Mouse (Mus musculus) T-helper 1 cell (primary cell): ENCODE results near the gene BC030500.

Source experiments
- in situ Hi-C: fragments of 300-600 bp; cut with MboI, MseI; formaldehyde crosslinking; loops from one replicate; pipeline ENCODE4 v1.15.1; 2025; ENCODE audit warnings: high pct_unique_total_duplicates

The BC030500 gene

DNA sequence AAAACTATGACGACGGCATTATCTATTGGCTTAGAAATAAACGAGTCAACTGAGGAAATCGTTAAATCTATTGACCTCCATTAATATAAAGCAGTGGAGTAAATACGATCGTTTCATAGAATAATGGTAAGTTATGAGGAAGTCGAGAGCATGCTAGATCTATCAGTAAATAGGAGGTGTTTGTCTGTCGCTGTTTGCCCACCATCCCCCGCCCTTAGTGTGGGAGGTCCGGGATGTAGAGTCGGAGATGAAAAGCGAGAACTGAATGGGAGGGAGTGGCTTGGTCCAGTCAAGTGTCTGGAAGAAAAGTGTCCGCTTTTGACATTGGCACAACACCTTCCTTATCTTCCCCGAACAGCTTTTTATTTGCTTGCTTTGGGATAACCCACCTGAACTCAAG, at the start of gene BC030500:
TSS of gene BC030500 (plus strand) at position 79 of the 400 bp plus-strand sequence.
- in situ Hi-C loops = loop anchor here (10.0 kb wide), 1 partner anchor 487 kb away; no protein-coding TSS in a partner anchor

DNA sequence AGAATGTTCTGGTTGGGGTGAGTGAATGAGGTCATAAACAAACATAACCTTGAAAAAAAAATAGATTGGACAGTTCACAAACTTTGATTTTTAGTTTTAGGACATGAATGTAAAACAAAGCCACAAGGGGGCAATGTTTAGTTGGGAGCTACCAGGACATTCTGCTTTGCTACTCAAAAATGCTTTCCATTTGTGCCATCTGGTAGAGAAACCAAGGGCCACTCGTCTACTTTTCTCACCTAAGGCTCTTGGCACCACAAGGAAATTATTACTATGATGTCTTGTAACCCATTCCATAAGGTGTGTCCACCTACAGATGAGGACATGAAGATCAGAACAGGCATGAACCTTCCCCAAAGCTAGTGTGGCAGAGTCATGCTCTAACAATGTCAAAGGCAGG, 25.1 kb upstream of the BC030500 start:
- in situ Hi-C loops = no loop called here

DNA sequence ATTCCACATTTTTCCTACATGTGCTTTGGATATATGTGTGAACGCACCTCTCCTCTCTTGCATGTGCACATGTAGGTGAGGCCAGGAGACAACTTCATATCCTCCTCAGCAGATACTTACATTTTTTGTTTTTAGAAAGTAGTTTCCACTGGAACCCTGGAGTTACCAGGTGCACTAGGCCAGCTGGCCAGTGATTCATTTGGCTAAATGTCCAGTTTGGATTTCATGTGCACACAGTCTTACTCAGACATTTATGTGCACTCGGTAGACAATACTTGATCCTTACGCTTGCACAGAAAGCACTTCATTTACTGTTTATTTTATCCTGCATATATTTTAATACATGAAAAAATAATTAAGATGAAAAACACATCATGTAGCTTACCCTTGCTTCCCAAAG, 21.0 kb upstream of the BC030500 start:
- in situ Hi-C loops = no loop called here

DNA sequence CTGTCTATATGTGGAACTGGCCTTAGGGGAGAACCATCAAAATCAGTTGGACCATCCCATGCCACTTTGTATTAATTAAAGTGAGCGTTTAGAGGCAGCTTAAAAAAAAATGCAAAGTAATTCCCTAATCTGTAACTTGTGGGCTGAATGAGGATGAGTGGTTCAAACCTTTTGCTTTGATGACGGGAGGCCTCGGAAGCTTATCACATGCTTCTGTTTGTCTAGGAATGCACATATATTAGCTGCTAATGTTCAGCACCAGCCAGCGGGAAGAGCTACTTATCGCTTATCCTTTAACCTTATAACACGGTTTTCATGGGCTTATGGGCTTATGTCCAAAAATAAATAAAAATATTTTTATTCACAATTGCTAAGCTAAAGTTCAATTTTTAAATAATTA, 15.6 kb upstream of the BC030500 start:
- in situ Hi-C loops = no loop called here

DNA sequence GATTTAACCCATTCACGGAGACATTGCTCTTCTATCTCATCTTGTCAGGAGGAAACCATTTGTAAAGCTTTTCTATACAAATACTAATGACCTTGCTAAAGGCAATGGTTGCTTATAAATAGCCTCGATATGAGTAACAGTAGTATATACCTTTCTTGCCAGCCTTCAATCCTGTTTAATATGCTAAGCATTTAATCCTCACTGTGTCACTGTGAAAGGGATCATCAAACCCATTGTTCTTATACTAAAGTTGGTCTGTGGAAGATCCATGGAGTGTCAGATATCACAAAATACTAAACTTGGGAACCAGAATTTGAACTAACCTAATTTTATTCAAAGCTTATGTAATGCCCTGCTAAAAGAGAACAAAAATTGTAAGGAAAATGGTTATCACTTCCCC, 7.1 kb upstream of the BC030500 start:
- in situ Hi-C loops = no loop called here

DNA sequence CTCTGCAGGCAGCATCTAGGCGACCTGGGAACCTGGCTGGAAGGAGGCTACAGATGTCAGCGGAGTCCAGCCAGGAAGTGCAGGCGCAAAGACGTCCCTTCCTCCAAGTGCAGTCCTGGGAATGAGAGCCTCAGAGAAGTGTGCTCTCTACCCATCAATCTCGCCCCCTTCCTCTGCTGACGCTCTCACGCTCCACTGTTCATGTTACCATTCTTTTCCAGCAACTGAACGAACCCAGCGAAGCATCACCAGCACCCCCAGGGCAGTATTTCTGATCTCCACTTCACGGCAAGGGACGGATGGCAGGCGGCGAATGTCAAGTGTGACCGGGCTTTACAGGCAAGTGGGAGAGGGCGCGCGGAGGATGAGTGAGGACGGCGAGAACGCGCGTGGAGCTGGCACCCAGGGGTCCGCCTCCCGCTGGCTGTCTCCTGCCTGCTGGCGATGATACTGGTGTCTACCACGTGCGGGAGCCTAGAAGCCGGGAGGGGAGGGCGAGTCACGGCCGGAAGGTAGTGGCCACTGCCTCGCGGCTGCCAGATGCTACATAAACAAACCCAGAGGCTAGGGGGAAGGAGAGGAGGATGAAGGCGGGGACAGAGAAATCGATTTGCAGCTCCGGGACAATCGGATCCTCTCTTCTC, 763 bp downstream of the BC030500 start, which contains the start of gene Galntl6:
TSS of gene Galntl6 (minus strand) at position 445 of the 644 bp plus-strand sequence.
- in situ Hi-C loops = loop anchor here (10.0 kb wide), 1 partner anchor 488 kb away; no protein-coding TSS in a partner anchor

DNA sequence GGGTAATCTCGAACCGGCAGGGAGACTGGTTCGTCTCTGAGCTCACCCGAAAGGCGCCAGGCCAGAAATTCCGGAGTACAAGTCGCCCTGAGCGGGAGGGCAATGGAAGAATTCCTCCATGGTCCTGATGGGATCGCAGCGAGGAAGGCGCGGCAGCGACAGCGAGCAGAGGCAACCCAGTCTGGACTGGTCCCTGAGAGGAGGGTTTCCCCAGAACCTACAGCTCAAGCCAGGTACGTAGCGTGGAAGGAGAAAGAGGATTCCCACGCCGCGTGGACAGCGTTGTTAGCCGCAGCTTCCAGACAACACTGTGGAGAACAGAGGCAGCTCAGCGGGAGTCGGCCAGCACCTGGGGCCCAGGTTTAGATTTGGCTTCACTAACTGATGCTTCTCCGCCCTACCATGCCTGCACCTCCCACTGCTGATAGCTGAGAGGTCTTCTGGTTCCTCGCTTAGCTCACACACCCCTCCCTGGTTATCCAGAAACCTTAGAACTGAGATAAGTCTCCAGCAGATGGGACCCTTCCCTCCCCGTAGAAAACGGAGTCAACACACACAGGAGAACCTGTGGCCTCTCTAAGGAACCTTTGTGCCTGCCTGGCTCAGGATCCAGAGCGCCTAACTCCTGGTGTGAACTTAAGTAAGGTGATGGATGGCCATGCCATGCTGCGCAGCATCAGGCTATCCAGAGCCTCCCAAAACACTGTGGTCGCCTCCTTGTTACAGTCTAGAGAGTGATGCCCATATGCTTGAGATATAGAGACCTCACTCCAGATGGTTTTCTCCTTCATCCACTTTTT, 1.5 kb downstream of the BC030500 start:
- in situ Hi-C loops = loop anchor here (10.0 kb wide), 1 partner anchor 488 kb away; no protein-coding TSS in a partner anchor

DNA sequence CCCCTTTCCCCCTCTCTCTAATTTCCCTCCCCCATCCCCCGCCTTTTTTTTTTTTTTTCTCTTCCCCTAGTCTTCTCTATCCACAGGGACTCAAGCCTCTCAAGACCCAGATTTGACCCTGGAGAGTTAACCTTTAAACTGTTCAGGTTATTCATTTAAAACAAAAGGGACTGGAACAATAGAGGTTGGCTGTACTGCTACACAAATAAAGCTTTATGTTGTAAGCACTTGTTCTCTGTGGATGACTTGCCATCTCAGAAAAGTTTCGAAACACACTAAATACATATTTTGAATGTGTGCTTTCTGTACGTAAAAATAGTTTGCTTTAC, 2.0 kb downstream of the BC030500 start:
- in situ Hi-C loops = loop anchor here (10.0 kb wide), 1 partner anchor 489 kb away; no protein-coding TSS in a partner anchor

DNA sequence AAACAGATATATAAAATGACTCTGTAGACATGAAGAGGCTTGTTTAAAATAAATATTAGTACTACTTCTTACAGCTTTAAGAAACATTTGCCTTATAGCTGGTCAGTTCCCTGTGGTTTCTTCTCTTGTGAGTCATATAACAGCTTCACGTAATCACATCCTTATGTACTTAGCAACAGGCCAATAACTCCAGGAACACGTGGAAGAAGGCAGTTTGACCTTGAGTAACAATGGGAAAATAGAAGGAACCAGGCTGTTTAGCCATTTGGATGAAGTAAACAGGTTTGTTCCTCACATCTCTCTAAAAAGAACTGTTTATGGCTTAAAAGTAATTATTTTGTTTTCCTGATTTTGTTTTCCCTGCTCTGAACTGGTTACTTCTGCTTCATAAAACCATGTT, 3.6 kb downstream of the BC030500 start:
- in situ Hi-C loops = loop anchor here (10.0 kb wide), 1 partner anchor 490 kb away; no protein-coding TSS in a partner anchor

DNA sequence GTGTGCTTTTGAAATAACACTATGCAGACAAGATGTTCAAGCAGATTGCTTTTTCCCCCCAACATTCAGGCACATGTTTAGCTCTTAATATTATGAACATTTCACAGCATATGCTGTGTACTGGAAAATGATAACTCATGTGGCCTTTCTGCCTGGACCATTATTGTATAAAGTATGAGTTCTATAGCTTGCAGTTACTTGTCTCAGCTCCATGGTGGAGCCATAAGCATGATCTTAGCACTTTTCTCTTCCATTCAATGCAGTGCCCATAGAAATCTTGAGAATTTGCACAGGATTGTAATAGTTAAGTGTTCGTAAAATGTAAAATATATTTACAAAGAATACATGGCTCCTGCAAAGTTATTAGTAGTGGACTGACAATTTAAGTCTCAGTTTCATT, 19.5 kb downstream of the BC030500 start:
- in situ Hi-C loops = no loop called here

DNA sequence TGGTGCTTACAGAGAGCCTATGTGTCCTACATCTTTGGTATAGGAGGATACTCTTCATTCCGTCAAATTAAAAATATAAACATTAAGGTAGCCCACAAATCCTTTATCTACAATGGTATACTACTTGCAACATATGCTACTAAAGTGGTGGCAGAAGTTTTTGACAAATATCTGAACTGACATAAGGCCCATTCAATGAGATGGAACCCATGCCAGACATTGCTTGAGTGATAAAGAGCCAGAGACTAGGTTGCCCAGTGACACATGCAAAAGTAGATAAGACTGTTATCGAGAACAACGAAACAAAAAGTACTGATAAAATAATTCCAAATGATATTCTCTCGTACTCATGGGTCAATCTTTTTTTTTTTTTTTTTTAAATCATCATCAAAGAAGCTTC, 32.2 kb downstream of the BC030500 start:
- in situ Hi-C loops = no loop called here

DNA sequence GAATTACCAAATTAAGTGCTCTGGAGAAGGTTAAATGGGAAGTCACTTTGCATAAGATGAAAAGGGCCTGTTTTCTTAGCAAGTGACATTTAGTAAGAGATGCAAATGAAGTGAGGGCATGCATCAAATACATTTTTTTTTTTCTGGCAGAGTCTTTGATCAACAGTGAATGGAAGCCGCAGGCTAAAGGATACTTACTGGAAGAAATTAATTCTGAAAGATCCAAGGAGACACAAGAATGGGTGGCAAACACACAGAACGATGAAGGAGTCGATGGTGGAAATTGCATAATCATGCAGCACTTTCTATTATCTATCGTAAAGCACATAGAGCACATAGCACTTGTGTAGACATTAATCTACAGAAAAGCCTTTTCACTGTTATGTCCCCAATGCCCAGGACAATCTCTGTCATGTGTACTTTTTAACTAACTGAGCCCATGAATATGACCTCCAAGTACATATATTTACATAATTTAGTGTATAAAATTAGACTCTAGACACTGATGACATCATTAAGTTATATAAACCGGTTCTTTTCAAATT, 45.7 kb downstream of the BC030500 start:
- in situ Hi-C loops = no loop called here
